Comparison of ENCODE assay signal across 13 mouse cellular contexts in genomic region chr6:88870594-88870993, GRCm38 (mm10). TPM values are rescaled to one million over a fixed set of nuclear protein-coding genes. Genes with fewer than 3 reads are reported as not detected.
DNase-seq lines count a peak whose midpoint lies in the region; ATAC-seq lines count a peak whose summit lies in the region.
"Had no signal": no experiment of that assay in that cellular context is flagged by ENCODE, and none has a peak within 500 bp of the region (broad histone marks: within the 10 kb centered on the region; RNA-seq: fewer than 3 reads in every experiment).

No protein-coding gene starts in this region.

- no peak for ATAC-seq in forebrain, embryonic 12.5 days (ENCODE audit: low FRiP score)
- ATAC-seq in hindbrain, embryonic 16.5 days = no peak
- no peak for ATAC-seq in heart, embryonic 11.5 days (replicated peaks; ENCODE audit: insufficient number of reproducible peaks, low FRiP score, low TSS enrichment)
- ATAC-seq: intestine, embryonic 15.5 days; lung, postnatal 0 days had no signal

- H3K9ac ChIP-seq in forebrain, embryonic 12.5 days = no peak overlapping the region
- no peak overlapping the region for H3K9ac ChIP-seq in hindbrain, embryonic 16.5 days (ENCODE audit: low read depth, low read length)
- no peak overlapping the region for H3K9ac ChIP-seq in heart, embryonic 11.5 days (ENCODE audit: low read depth, low read length)
- H3K9ac ChIP-seq: intestine, embryonic 15.5 days had no signal

- no peak overlapping the region for H3K4me3 ChIP-seq in forebrain, embryonic 12.5 days (replicated peaks)
- no peak overlapping the region for H3K4me3 ChIP-seq in forebrain, embryonic 10.5 days
- H3K4me3 ChIP-seq in hindbrain, embryonic 16.5 days (ENCODE audit: low read length) = no peak overlapping the region
- no peak overlapping the region for H3K4me3 ChIP-seq in heart, embryonic 11.5 days (ENCODE audit: low read depth, low read length)
- H3K4me3 ChIP-seq: embryonic facial prominence, embryonic 10.5 days; intestine, embryonic 15.5 days had no signal

- H3K4me2 ChIP-seq in forebrain, embryonic 12.5 days = no peak overlapping the region; the same call in 1 of the 2 replicates
- H3K4me2 ChIP-seq in hindbrain, embryonic 16.5 days (ENCODE audit: low read length) = peak overlapping the region; percentile 90; the same call in 1 of the 2 replicates
- no peak overlapping the region for H3K4me2 ChIP-seq in heart, embryonic 11.5 days
- H3K4me2 ChIP-seq: intestine, embryonic 15.5 days had no signal

- H3K36me3 ChIP-seq in forebrain, embryonic 12.5 days (replicated peaks) = 0 out of 2 replicates have a peak, but pooled peaks cover 3% of the 10 kb centered on the region
- no peaks in the 10 kb centered on the region for H3K36me3 ChIP-seq in forebrain, embryonic 10.5 days (replicated peaks)
- H3K36me3 ChIP-seq in hindbrain, embryonic 16.5 days (ENCODE audit: control insufficient read depth, insufficient read depth, low read length) = no peaks in the 10 kb centered on the region
- H3K36me3 ChIP-seq in heart, embryonic 11.5 days (ENCODE audit: control insufficient read depth, insufficient read depth, low read length) = no peaks in the 10 kb centered on the region
- H3K36me3 ChIP-seq: embryonic facial prominence, embryonic 10.5 days; intestine, embryonic 15.5 days had no signal

- H3K27me3 ChIP-seq in forebrain, embryonic 12.5 days = peaks cover 6% of the 10 kb centered on the region
- peaks cover 30% of the 10 kb centered on the region for H3K27me3 ChIP-seq in forebrain, embryonic 10.5 days (ENCODE audit: poor library complexity, severe bottlenecking)
- no peaks in the 10 kb centered on the region for H3K27me3 ChIP-seq in hindbrain, embryonic 16.5 days (replicated peaks; ENCODE audit: control insufficient read depth, insufficient read depth, low read length)
- H3K27me3 ChIP-seq in heart, embryonic 11.5 days (ENCODE audit: control insufficient read depth, insufficient read depth, low read length) = peaks cover 29% of the 10 kb centered on the region

- 51% methylated on average over 4 of the region's 4 CpGs for WGBS in forebrain, embryonic 12.5 days
- WGBS in forebrain, embryonic 10.5 days = 77% methylated on average over 4 of the region's 4 CpGs
- WGBS in hindbrain, embryonic 16.5 days = 27% methylated on average over 4 of the region's 4 CpGs
- 70% methylated on average over 4 of the region's 4 CpGs for WGBS in heart, embryonic 11.5 days (ENCODE audit: insufficient replicate concordance)

- H3K9me3 ChIP-seq in forebrain, embryonic 12.5 days = 0 out of 2 replicates have a peak, but pooled peaks cover 3% of the 10 kb centered on the region
- peaks cover 6% of the 10 kb centered on the region; the same call in 1 of the 2 replicates for H3K9me3 ChIP-seq in forebrain, embryonic 10.5 days
- no peaks in the 10 kb centered on the region for H3K9me3 ChIP-seq in hindbrain, embryonic 16.5 days (ENCODE audit: control insufficient read depth, low read length)
- H3K9me3 ChIP-seq in heart, embryonic 11.5 days (replicated peaks; ENCODE audit: control insufficient read depth, low read length) = no peaks in the 10 kb centered on the region; the same call in 1 of the 2 replicates
- H3K9me3 ChIP-seq: embryonic facial prominence, embryonic 10.5 days; intestine, embryonic 15.5 days had no signal

- H3K27ac ChIP-seq in forebrain, embryonic 12.5 days = peak overlapping the region; percentile 88
- H3K27ac ChIP-seq in forebrain, embryonic 10.5 days = no peak overlapping the region
- peak overlapping the region; percentile 97; the same call in 1 of the 2 replicates for H3K27ac ChIP-seq in hindbrain, embryonic 16.5 days (ENCODE audit: low read depth, low read length)
- no peak overlapping the region for H3K27ac ChIP-seq in heart, embryonic 11.5 days (ENCODE audit: low read depth, low read length)
- H3K27ac ChIP-seq: embryonic facial prominence, embryonic 10.5 days; intestine, embryonic 15.5 days had no signal

- no peak for DNase-seq in forebrain, embryonic 10.5 days (ENCODE audit: extremely low spot score, low spot score)
- peak; percentile 29 for DNase-seq in lung, postnatal 10 days
- DNase-seq in lung, postnatal 4 days = no peak
- DNase-seq in brain, adult 2 months (ENCODE audit: low read depth, low spot score) = peak; percentile 44
- DNase-seq in urinary bladder, postnatal 36 days (ENCODE audit: low spot score in 2 of 2) = no peak
- DNase-seq: gastrocnemius, postnatal 14 days; kidney, postnatal 4 days had no signal

- peaks cover 49% of the 10 kb centered on the region for H3K4me1 ChIP-seq in forebrain, embryonic 12.5 days
- peaks cover 39% of the 10 kb centered on the region for H3K4me1 ChIP-seq in forebrain, embryonic 10.5 days
- peaks cover 36% of the 10 kb centered on the region for H3K4me1 ChIP-seq in hindbrain, embryonic 16.5 days (ENCODE audit: control insufficient read depth, insufficient read depth, low read depth, low read length)
- H3K4me1 ChIP-seq in heart, embryonic 11.5 days (ENCODE audit: control insufficient read depth, insufficient read depth, low read length) = peaks cover 5% of the 10 kb centered on the region; the same call in 1 of the 2 replicates

RNA-seq across cellular contexts. Expression of gene Podxl2, which starts 4.2 kb away (rescaled TPM):
- polyA plus RNA-seq in forebrain, embryonic 12.5 days (2016; fragmentation: Nextera tagmentation; extraction: Ambion mirVana) = 248 and 258 TPM in 2 replicates
- polyA plus RNA-seq in forebrain, embryonic 10.5 days (2016; fragmentation: Nextera tagmentation; extraction: Ambion mirVana) = 44.7 and 52.8 TPM in 2 replicates
- polyA plus RNA-seq in hindbrain, embryonic 16.5 days (2015; fragmentation: Nextera tagmentation; extraction: Ambion mirVana) = 553 and 621 TPM in 2 replicates
- polyA plus RNA-seq in heart, embryonic 11.5 days (2014; fragmentation: Nextera tagmentation; extraction: Ambion mirVana) = 26.4 and 27.2 TPM in 2 replicates

RNA-seq across cellular contexts. Expression of gene Mcm2, which starts 28.0 kb away (rescaled TPM):
- 200 and 211 TPM in 2 replicates for polyA plus RNA-seq in forebrain, embryonic 12.5 days (2016; fragmentation: Nextera tagmentation; extraction: Ambion mirVana)
- polyA plus RNA-seq in forebrain, embryonic 10.5 days (2016; fragmentation: Nextera tagmentation; extraction: Ambion mirVana) = 305 and 322 TPM in 2 replicates
- 27.3 and 35.0 TPM in 2 replicates for polyA plus RNA-seq in hindbrain, embryonic 16.5 days (2015; fragmentation: Nextera tagmentation; extraction: Ambion mirVana)
- polyA plus RNA-seq in heart, embryonic 11.5 days (2014; fragmentation: Nextera tagmentation; extraction: Ambion mirVana) = 119 and 138 TPM in 2 replicates

RNA-seq across cellular contexts. Expression of gene Abtb1, which starts 28.8 kb away (rescaled TPM):
- polyA plus RNA-seq in forebrain, embryonic 12.5 days (2016; fragmentation: Nextera tagmentation; extraction: Ambion mirVana) = 23.0 and 23.5 TPM in 2 replicates
- 20.8 and 21.5 TPM in 2 replicates for polyA plus RNA-seq in forebrain, embryonic 10.5 days (2016; fragmentation: Nextera tagmentation; extraction: Ambion mirVana)
- polyA plus RNA-seq in hindbrain, embryonic 16.5 days (2015; fragmentation: Nextera tagmentation; extraction: Ambion mirVana) = 37.7 and 39.4 TPM in 2 replicates
- polyA plus RNA-seq in heart, embryonic 11.5 days (2014; fragmentation: Nextera tagmentation; extraction: Ambion mirVana) = 16.0 and 18.2 TPM in 2 replicates

RNA-seq across cellular contexts. Expression of gene Tpra1, which starts 31.5 kb away (rescaled TPM):
- 49.9 and 60.6 TPM in 2 replicates for polyA plus RNA-seq in forebrain, embryonic 12.5 days (2016; fragmentation: Nextera tagmentation; extraction: Ambion mirVana)
- polyA plus RNA-seq in forebrain, embryonic 10.5 days (2016; fragmentation: Nextera tagmentation; extraction: Ambion mirVana) = 47.9 and 51.5 TPM in 2 replicates
- 92.3 and 94.7 TPM in 2 replicates for polyA plus RNA-seq in hindbrain, embryonic 16.5 days (2015; fragmentation: Nextera tagmentation; extraction: Ambion mirVana)
- 40.1 and 41.8 TPM in 2 replicates for polyA plus RNA-seq in heart, embryonic 11.5 days (2014; fragmentation: Nextera tagmentation; extraction: Ambion mirVana)

Comparison
In these comparisons a context has a peak if more than half of its experiments do, and no peak if none do; other contexts are left out.
1. H3K27ac ChIP-seq: peak in forebrain, embryonic 12.5 days (single experiment) and hindbrain, embryonic 16.5 days (single experiment); none in forebrain, embryonic 10.5 days (single experiment) and heart, embryonic 11.5 days (single experiment).
2. DNase-seq: peak in lung, postnatal 10 days (single experiment) and brain, adult 2 months (single experiment); none in forebrain, embryonic 10.5 days (single experiment), lung, postnatal 4 days (0 of 2) and urinary bladder, postnatal 36 days (0 of 2).